Mouse (Mus musculus) liver, adult 2 months (tissue): ENCODE measurements at regions not wholly inside any gene's neighbourhood (a gene's known extent, or its start where the extent isn't known, plus 50 kb on each side); places are given as distances from the start of the nearest gene placed in this dataset.

Experiments
- CTCF ChIP-seq: fragments of 200-500 bp; IDR thresholded peaks from 2 replicates; pipeline ENCODE4 v1.5.1; 2011; ENCODE audit warnings: low read depth, low read length, control low read depth
- POLR2A ChIP-seq: fragments of 200-500 bp; IDR thresholded peaks from 2 replicates; pipeline ENCODE4 v1.6.1; 2011; ENCODE audit warnings: low read length, control low read depth; ENCODE audit not compliant: insufficient read depth; ENCODE audit errors: extremely low read depth

DNA sequence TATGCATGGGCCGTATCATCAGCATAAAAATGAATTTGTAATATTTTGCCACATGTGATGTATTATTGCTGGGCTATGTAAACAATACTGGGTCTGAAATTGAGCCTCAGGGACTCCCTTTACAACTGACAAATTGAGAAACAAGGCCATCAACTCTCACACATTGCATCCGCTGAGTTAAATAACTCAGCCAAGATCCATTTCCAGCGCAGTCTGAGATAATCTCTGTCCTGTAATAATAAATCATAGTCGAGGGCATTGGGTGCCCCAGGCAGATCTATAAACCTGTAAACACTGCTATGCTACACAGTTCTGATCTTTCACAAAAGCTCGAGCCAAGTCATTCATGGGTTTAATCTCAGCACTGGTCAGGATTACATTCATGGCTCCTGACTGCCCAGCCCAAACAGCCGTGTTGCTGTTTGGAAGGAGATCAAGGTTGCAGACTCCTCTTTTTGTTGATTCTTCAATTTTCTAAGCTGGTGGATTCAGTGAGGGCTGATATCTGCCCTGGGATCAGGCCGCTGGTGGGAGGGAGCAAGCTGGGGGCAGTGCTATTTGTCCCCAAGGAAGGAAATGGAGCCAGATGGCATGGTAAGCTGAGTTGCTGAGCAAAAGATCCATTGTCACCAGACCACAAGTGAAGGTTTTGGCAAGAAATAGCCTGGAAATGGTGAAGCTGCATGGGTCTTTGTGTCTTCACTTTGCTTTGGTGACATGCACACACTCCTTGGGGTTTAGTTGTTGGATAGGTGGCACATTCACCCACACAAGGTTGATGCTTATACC, 160.0 kb upstream of the Bmper start:
- TF ChIP-seq POLR2A, result no peak
- TF ChIP-seq CTCF, result no peak
